Mouse (Mus musculus) forebrain, embryonic 11.5 days (tissue): ENCODE results near the gene Slc30a9. TPM values are rescaled to one million over a fixed set of nuclear protein-coding genes. Genes with fewer than 3 reads are reported as not detected.

Source experiments
- ATAC-seq: fragments of 200-750 bp; cut with Nextera tagmentation; replicated peaks from 2 replicates; pipeline ENCODE4 v1.8.0; 2017; ENCODE audit warnings: moderate TSS enrichment; ENCODE audit not compliant: low FRiP score
- DNase-seq: peaks from one replicate; pipeline ENCODE4 v3.0.0-alpha.2; 2017; ENCODE audit warnings: low spot score
- H3K27ac ChIP-seq: fragments of 300-500 bp; sonication (generic); 2 replicates; pipeline ENCODE4 v1.5.1; 2014; ENCODE audit warnings: low read depth, low read length
- H3K27me3 ChIP-seq: fragments of 300-500 bp; sonication (generic); 2 replicates; pipeline ENCODE4 v1.6.1; 2014; ENCODE audit warnings: mild to moderate bottlenecking, low read length, mixed read lengths; ENCODE audit not compliant: control insufficient read depth, insufficient read depth
- H3K36me3 ChIP-seq: fragments of 300-500 bp; sonication (generic); 2 replicates; pipeline ENCODE4 v1.6.1; 2014; ENCODE audit warnings: mild to moderate bottlenecking, low read length, moderate library complexity, mixed read lengths; ENCODE audit not compliant: control insufficient read depth, insufficient read depth
- H3K4me1 ChIP-seq: fragments of 300-500 bp; sonication (generic); replicated peaks from 2 replicates; pipeline ENCODE4 v1.6.1; 2014; ENCODE audit warnings: low read length, mixed read lengths; ENCODE audit not compliant: control insufficient read depth, insufficient read depth
- H3K4me2 ChIP-seq: fragments of 300-500 bp; sonication (generic); 2 replicates; pipeline ENCODE4 v1.6.1; 2014; ENCODE audit warnings: low read depth, mild to moderate bottlenecking, low read length, moderate library complexity, mixed read lengths; ENCODE audit not compliant: severe bottlenecking
- H3K4me3 ChIP-seq: fragments of 300-500 bp; sonication (generic); 2 replicates; pipeline ENCODE4 v1.5.1; 2014; ENCODE audit warnings: low read depth, low read length
- H3K9ac ChIP-seq: fragments of 300-500 bp; sonication (generic); 2 replicates; pipeline ENCODE4 v1.6.1; 2014; ENCODE audit warnings: low read length
- H3K9me3 ChIP-seq: fragments of 300-500 bp; sonication (generic); 2 replicates; pipeline ENCODE4 v1.6.1; 2016; ENCODE audit warnings: low read length, mixed read lengths; ENCODE audit not compliant: control insufficient read depth
- WGBS: fragments of 180-500 bp; shearing (Covaris S2); extraction: QIAGEN DNeasy Blood & Tissue Kit; methylation state at CpG from one replicate; pipeline ENCODE4 v1.1.7; 2014; 5-methylcytosine and 5-hydroxymethylcytosine counted together
- polyA plus RNA-seq: library from polyadenylated mRNA; unstranded; fragments of >200 nt; fragmentation: Nextera tagmentation; extraction: Ambion mirVana; gene quantifications from 2 replicates; pipeline ENCODE4 v1.2.1, GENCODE M21; 2014

The Slc30a9 gene
- polyA plus RNA-seq, 1 experiment from 2014 or later, result 131 TPM

DNA sequence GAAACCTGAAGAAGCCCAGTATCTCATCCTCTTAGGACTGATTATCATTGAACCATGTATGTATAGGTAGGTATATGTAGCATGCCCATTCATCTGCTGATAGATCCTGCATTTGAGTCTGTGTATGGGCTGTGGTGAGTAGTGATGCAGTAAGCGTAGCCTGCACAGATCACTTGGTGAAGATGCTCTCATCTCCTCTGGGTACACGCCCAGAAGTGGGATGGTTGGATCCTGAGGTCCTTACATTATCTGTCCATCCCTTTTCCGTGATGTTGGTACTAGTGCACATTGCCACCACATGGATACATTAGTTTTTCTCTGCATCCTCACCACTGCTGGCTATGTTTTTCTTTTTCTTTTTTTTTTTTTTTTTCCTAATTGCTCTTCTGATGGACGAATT, 26.9 kb upstream of the Slc30a9 start:
- 96% methylated on average over 4 of the region's 4 CpGs for WGBS

DNA sequence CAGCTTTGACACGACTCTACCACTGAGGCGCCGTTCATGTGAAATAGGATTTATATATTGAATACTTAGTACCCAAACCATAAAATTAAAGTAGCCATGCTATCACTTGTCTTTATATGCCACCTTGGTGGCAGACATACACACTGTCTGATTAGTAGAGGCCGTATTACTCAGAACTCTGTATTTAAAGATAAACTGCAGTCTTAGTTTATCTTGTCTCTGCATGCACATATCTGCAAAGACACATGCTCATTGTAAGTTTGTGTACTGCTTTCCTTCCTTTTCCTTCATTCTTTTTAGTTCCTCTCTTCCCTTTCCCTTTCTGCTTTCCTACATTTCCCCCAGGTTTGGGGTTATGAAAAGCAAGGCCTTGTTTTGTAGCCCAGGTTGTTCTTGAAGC, 26.4 kb upstream of the Slc30a9 start:
- no peaks in the 10 kb centered on the region; the same call in 1 of the 2 replicates for H3K36me3 ChIP-seq
- no peak overlapping the region for H3K4me2 ChIP-seq
- DNase-seq (no peak), ATAC-seq (no peak)
- H3K9me3 ChIP-seq, result no peaks in the 10 kb centered on the region
- no peak overlapping the region for H3K27ac ChIP-seq
- no peaks in the 10 kb centered on the region for H3K27me3 ChIP-seq
- 96% methylated on average over 4 of the region's 4 CpGs for WGBS
- no peaks in the 10 kb centered on the region for H3K4me1 ChIP-seq
- no peak overlapping the region for H3K4me3 ChIP-seq
- H3K9ac ChIP-seq, result no peak overlapping the region

More for the DNA sequence above, 26.9 kb upstream of the Slc30a9 start:
- no peaks in the 10 kb centered on the region for H3K9me3 ChIP-seq
- H3K9ac ChIP-seq, result no peak overlapping the region
- no peak overlapping the region for H3K27ac ChIP-seq
- H3K27me3 ChIP-seq, result no peaks in the 10 kb centered on the region
- DNase-seq, result no peak
- no peaks in the 10 kb centered on the region for H3K4me1 ChIP-seq
- no peak for ATAC-seq
- H3K36me3 ChIP-seq, result no peaks in the 10 kb centered on the region; the same call in 1 of the 2 replicates
- no peak overlapping the region for H3K4me3 ChIP-seq
- no peak overlapping the region for H3K4me2 ChIP-seq

DNA sequence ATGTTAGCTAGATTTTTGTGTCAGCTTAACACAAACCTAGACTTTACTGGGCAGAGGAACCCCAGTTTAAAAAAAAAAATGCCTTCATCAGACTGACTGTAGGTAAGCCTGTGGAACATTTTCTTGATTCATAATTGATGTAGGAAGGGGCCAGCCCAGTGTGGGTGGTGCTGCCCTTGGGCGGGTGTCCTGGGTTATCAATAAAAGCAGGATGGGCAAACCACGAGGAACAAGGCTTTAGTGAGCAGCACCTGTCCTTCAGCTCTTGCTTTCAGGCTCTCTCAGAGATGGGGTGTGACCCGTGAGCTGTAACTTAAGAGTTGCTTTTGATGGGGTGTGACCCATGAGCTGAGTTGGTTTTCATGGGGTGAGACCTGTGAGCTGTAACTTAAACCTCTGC, 11.7 kb upstream of the Slc30a9 start:
- Histone ChIP-seq H3K36me3 (no peaks in the 10 kb centered on the region), H3K9ac (no peak overlapping the region), H3K9me3 (no peaks in the 10 kb centered on the region), H3K27ac (no peak overlapping the region), H3K4me1 (no peaks in the 10 kb centered on the region), H3K4me2 (no peak overlapping the region), H3K27me3 (no peaks in the 10 kb centered on the region), H3K4me3 (no peak overlapping the region)
- no peak for ATAC-seq
- DNase-seq, result no peak
- WGBS, result 79% methylated on average over 3 of the region's 3 CpGs

DNA sequence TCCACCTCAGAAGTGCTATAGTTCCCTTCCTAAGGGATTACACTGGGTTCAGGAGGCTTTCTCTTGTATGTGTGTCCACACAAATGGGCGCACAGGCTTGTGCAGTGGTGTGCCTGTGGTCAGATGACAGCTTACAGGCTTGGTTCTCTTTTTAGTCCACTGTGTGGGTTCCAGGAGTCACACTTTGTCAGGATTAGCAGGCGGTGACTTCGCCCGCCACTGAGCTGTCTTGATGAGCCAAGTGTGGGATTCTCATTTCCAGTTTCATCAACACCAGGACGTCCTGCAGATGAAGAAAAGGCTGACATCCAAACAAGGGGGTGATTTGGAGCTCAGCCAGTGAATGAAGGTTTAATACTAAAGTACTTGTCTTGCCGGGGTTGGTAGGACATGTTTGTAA, 11.1 kb upstream of the Slc30a9 start:
- no peaks in the 10 kb centered on the region for H3K36me3 ChIP-seq
- no peak for DNase-seq
- no peak overlapping the region for H3K4me3 ChIP-seq

DNA sequence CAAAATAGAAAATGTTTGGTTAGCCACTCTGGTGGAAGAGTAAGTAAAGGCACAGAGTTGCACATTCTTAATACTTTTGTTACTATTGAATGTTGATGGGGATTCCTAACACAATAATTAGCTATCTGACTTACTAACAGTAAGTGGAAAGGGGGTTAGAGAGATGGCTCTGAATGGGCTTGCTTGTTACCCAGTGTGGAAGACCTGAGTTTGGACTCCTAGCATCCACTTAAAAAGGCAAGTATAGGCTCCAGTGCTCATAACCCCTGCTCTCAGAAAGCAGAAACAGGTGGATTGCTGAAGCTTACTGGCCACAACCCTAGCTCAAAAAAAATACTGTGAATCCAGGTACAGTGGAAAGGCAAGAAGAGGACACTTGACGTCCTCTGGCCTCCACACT, 10.6 kb upstream of the Slc30a9 start:
- Histone ChIP-seq H3K27me3 (no peaks in the 10 kb centered on the region), H3K4me1 (no peaks in the 10 kb centered on the region), H3K4me2 (no peak overlapping the region), H3K27ac (no peak overlapping the region), H3K9ac (no peak overlapping the region), H3K36me3 (no peaks in the 10 kb centered on the region), H3K9me3 (no peaks in the 10 kb centered on the region), H3K4me3 (no peak overlapping the region)
- WGBS, result 96% methylated on average over 1 of the region's 1 CpGs
- DNase-seq (no peak), ATAC-seq (no peak)

More for the DNA sequence above, 11.1 kb upstream of the Slc30a9 start:
- Histone ChIP-seq H3K4me2 (no peak overlapping the region), H3K27ac (no peak overlapping the region), H3K9ac (no peak overlapping the region), H3K9me3 (no peaks in the 10 kb centered on the region), H3K4me1 (no peaks in the 10 kb centered on the region), H3K27me3 (no peaks in the 10 kb centered on the region)
- 93% methylated on average over 6 of the region's 6 CpGs for WGBS
- ATAC-seq, result no peak

DNA sequence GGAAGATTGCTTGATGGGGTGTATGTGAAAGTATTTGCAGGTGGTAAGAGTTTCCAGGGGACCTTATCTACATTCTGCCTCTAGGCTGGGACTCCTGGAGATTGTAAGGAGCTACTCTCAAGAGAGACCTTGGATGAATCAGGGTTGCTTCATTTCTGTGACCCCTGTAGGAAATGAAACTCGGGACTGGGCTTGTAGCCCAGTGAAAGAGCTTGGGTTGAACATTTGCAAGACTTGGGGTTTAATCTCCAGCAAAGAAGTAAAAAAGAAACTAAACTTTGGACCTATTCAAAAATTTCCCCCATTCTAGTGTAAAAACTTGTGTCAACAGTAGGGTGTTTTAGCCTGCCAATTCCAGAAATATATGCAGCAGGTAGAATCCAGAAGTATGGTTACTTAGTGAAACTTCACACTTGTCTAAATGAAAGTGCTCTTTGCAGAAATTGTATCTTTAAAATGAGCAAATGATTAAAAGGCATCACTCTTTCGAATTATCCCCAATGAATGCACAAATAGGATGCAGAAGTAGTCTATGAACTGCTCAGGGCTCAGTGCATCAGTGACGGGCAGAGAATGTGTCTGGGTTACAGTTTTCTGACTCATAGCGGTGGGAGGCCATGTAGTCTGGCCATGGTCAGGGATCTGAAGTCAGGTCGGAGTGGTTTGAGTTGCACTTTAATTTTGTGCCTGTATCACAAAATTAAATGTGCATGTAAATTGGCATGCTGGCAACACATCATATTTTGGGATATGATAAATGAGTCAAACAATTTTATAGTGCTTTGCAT, 9.5 kb upstream of the Slc30a9 start:
- no peak for ATAC-seq
- H3K36me3 ChIP-seq, result no peaks in the 10 kb centered on the region
- WGBS, result 89% methylated on average over 5 of the region's 5 CpGs

DNA sequence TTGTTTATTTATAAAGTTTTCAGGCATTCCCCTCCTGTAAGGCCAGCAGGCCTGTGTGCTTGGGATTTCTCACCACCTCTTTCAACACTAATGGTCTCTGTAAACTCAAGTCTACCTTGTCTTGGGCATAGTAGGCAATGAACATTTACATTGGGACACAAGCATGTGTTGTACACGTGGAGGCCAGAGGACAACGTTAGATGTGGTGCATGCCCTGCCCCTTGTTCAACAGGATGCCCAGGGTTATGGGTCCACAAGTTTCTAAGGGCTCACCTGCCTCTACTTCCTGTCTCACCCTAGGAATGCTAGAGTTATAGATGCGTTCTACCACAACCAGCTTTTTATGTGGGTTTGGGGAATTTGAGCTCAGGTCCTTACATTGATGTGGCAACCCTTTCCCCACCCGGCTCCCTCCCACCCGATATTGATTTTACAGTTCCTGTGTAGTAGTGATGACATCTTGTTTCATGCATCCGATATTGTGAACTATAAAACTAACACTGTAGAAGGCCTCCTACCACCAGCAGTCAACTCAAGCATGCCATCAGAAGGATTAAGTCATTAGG, 6.8 kb upstream of the Slc30a9 start:
- no peak overlapping the region for H3K4me3 ChIP-seq
- no peak overlapping the region for H3K4me2 ChIP-seq
- ATAC-seq (no peak), DNase-seq (no peak)
- no peaks in the 10 kb centered on the region for H3K36me3 ChIP-seq
- WGBS, result 93% methylated on average over 6 of the region's 6 CpGs
- H3K27me3 ChIP-seq, result no peaks in the 10 kb centered on the region
- no peak overlapping the region for H3K9ac ChIP-seq
- H3K9me3 ChIP-seq, result no peaks in the 10 kb centered on the region
- no peak overlapping the region for H3K27ac ChIP-seq
- no peaks in the 10 kb centered on the region for H3K4me1 ChIP-seq

More for the DNA sequence above, 9.5 kb upstream of the Slc30a9 start:
- no peak overlapping the region for H3K4me3 ChIP-seq
- no peak overlapping the region for H3K4me2 ChIP-seq
- no peaks in the 10 kb centered on the region for H3K9me3 ChIP-seq
- no peak for DNase-seq
- no peaks in the 10 kb centered on the region for H3K4me1 ChIP-seq
- no peak overlapping the region for H3K27ac ChIP-seq
- no peaks in the 10 kb centered on the region for H3K27me3 ChIP-seq
- H3K9ac ChIP-seq, result no peak overlapping the region

DNA sequence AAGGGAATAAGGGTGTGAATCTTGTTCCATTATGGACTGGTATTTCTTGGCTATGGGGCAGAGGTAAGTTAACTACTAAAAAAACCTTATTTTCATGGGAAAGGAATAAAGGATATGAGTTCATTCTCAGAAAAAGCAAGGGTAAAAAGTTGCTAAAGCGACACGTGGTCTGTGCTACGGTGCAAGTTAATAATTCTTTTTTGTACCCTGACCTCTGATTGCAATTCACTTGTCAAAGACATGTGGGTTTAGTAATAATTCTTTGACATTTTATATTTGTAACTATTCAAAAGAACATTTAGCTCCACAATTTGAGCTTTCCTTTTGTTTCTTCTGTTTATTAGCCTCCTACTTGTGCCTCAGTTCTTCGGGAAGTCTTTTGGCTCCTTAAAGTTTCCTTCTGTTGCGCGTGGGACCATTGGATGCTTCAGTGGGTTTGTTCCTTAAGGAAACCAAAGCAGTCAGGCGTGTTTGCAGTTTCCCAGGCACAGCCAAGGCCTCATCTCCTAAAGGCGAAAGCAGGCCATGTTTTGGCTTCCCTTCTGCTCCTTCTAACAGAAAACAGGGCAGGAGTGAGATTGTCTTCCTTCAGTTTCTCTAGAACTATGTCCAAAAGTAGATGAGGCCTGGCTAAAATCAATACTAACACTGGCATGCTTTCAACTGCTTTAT, 5.7 kb upstream of the Slc30a9 start:
- no peak for ATAC-seq
- Histone ChIP-seq H3K27me3 (no peaks in the 10 kb centered on the region), H3K9ac (no peak overlapping the region), H3K36me3 (no peaks in the 10 kb centered on the region), H3K4me2 (no peak overlapping the region), H3K4me1 (no peaks in the 10 kb centered on the region), H3K9me3 (no peaks in the 10 kb centered on the region), H3K27ac (no peak overlapping the region), H3K4me3 (no peak overlapping the region)
- WGBS, result 96% methylated on average over 8 of the region's 8 CpGs
- no peak for DNase-seq
